Mouse (Mus musculus): Measurements from ENCODE around the gene Tmem179b.

The Tmem179b gene

DNA sequence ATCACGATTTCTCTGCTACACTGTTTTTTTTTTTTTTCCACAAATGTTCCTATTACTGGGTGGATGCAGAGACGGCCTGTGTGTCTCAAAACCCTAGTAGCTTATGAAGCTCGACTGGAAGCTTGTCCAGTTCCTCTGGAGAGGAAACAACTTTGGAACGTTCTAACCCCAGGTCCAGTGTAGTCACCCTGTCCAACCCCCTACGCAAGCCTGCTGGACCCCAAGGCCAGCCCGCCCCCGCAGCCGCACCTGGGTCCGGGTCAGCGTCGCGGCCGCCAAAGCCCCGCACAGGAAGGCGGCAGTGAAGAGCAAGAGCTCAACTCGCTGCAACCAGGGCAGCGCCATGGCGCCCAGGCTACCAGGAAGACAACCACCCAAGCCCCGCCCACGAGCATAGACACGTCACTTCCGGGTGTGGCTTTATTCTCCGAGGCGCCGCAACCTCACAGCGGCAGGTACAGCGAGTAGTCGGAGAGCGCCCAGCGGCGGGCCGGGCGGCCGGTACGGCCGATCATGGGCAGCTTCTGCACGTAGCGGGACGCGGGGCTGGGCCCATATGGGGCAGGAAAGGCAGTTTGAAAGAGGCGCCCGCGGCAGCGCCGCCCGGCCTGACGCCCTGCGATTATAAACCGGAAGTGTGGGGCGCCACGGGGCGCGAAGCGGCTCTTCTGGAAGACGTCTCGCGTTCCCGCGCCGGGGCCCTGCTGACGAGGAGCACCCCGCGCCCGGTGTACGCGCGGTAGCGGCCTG lies at the start of gene Tmem179b:
Gene Tmem179b, minus strand, starts transcription at position 382 of the 750 bp plus-strand sequence.
- peak; percentile 97 for DNase-seq (ENCODE audit: low spot score)

GRCm38 (mm10) chr19:8822696-8823095 lies 48.4 kb upstream of the Tmem179b start:
- DNase-seq (ENCODE audit: low spot score): no peak

DNA sequence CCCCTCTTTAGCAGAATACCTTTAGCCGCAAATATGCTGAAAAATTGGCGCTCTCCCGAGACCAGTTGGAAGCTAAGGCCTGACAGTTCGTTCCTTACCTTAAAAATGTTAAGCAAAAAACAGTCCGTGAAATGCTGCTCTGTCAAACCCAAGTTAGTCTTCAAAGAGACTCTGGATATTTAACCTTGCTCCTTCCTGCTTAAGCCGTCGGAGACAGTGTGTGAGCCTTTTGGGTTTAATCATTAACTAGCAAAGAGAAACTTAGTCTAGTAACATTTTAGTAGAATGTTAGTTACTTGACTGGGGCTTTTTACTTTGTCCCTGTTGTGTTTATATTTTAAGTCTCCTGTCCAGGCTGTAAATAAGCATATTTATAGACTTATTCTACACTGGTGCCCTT lies 46.9 kb upstream of the Tmem179b start:
- no peak for DNase-seq (ENCODE audit: low spot score)

DNA sequence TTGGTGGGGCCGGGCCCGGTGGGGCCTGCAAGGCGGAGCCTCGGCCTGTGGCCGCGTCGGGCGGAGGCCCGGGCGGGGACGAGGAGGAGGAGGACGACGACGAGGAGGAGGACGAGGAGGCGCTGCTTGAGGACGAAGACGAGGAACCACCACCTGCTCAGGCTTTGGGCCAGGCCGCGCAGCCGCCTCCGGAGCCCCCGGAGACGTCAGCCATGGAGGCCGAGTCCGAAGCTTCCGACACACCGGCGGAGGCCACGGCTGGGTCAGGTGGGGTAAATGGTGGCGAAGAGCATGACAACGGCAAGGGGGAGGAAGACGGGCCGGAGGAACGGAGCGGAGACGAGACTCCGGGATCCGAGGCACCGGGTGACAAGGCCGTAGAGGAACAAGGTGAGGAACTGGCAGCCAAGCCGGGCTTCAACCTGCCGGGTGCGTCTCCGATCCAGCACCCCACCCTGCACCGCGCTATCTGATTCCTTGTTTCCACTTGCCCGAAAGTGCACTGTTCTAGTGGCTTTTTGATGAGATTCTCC lies 46.2 kb upstream of the Tmem179b start:
- no peak for DNase-seq (ENCODE audit: low spot score)

DNA sequence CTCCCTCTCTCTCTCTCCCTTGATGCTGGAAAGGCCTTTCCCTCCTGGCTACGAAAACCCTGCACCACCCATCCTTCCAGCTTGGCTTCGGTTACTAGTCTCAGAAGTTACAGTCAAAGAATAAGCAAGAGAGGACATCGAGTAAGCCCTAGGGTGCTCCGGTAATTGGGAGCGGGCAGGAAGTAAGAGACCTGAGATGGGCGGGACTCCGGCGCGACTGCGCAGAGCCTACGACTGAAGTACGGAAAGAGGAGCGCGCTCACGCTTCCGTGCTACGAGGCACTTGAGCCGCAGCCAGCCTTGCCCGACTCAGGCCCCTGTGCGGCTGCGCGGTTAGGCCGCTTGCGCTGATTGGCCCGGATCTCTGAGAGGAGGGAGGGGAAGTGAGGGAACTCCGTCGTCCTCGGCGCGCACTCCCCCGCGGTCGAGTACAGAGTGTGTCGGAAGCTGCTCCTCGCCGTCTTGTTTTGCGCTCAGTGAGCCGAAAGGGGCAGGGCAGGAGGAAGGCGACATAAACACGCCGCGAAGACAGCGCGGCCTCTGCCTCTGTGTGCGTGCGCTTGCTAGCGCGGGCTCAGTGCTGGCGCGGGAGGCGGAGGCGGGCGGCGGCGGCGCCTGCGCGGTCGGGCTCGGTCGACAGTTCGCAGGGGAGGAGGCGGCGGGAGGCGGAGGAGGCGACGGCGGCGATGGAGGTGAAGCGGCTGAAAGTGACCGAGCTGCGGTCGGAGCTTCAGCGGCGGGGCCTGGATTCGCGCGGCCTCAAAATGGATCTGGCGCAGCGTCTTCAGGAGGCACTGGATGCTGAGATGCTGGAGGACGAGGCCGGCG lies 45.5 kb upstream of the Tmem179b start, which contains the start of gene Hnrnpul2:
Gene Hnrnpul2, plus strand, starts transcription at position 415 of the 828 bp plus-strand sequence.
- peak; percentile 100 for DNase-seq (ENCODE audit: low spot score)

DNA sequence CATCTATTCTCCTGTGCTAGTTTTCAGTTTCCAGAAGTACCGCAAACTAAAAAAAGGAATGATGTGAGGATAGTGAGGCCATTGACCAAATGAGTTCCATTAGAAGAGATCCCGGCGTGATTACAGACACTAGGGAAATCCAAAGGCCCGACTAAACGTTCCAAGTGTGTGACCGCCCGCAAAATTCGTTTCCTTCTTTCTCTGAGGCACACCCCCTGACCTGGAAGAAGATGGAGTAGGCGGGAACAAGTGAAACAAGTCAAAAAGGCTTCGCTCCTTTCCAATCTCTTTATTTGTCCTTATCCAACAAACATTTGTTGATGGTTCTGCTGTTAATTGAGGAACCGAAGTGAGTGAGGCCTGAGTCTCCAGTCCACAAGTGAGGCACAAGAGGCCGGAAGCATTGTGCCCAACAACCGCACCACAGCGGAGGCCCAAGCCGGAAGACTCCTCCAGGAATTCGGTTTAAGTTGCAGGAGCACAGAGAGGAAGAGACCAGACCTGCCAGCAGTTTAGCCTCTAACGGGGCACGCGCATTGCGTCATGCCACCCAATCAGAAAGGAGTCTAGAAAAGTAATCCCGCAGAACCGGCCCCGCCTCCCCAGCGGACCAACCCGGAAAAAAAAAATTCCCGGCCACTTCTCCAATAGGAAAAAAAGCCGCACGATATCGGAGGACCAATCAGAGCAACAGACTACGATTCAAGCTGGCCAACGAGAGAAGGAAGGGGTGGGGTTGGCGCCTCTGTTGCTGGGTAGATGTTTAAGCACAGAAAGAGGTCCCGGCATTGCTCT lies 44.7 kb upstream of the Tmem179b start, which contains the start of gene Ttc9c:
Gene Ttc9c, minus strand, starts transcription at position 533 of the 795 bp plus-strand sequence.
- DNase-seq (ENCODE audit: low spot score): peak; percentile 100

DNA sequence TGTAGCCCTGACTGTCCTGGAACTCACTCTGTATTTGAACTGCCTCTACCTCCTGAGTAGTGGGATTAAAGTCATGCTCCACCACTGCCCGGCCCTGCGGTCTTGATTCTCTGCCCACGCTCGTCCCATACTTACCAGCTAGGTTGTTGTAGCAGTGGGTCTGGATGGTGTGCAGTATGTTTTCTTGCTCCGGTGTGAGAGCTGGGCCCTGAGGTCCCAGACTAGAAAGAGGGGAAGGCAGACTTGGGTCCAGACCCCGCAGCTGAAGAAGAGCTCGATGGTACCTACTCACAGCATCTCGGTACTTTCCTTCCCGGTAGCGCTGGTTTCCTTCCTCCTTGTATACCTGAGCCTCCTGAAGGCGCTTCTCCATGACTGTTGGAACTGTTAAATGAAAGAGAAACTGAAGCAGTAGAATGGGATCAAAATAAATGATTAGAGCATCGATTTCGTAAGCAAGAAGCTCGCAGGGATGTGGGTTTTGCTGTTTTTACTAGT lies 44.1 kb upstream of the Tmem179b start:
- DNase-seq (ENCODE audit: low spot score): no peak

- DNase-seq (ENCODE audit: low spot score): no peak
These were observed 42.7 kb upstream of the Tmem179b start for GRCm38 (mm10) chr19:8817001-8817400.

GRCm38 (mm10) chr19:8815812-8816211 lies 41.5 kb upstream of the Tmem179b start:
- DNase-seq (ENCODE audit: low spot score): peak; percentile 55

- no peak for DNase-seq (ENCODE audit: low spot score)
These were observed 32.5 kb upstream of the Tmem179b start for GRCm38 (mm10) chr19:8806810-8807209.

- no peak for DNase-seq (ENCODE audit: low spot score)
These were observed 29.8 kb upstream of the Tmem179b start for GRCm38 (mm10) chr19:8803879-8804660.

GRCm38 (mm10) chr19:8803204-8803780 lies 29.0 kb upstream of the Tmem179b start:
- no peak for DNase-seq (ENCODE audit: low spot score)

DNA sequence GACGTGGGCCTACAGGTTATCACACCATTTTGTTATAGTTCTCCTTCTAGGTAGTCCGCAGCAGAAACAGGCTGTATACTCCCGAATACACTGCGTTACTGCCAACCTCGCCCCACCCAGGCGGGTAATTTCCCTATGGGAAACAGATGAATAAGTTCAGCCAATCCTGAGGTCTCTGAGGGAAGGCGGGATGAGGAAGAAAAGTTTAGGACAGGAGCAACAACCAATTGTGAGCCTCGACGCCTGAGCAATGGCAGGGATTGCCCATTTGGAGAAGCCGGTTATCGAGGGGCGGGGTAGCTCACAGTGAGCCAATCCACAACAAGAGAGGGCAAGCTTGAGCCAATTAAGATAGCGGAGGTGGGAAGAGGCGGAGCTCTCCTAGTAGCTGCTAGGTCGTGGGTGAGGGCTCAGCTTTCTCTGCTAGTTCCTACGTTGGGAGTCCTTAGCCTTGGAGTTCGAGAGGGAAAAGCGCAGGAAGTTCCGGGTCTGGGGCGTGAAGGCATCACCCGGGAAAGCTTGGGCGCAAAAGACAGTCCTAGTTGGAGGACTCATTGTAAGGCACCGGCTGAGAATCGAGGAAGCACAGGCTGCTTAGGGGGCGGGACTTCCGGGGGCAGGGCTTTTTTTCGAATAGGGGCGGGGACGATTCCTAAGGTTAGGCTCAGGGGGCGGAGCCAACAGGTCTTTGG lies 28.0 kb upstream of the Tmem179b start, which contains the start of gene Zbtb3:
Gene Zbtb3, plus strand, starts transcription at position 426 of the 692 bp plus-strand sequence.
- peak; percentile 100 for DNase-seq (ENCODE audit: low spot score)

GRCm38 (mm10) chr19:8798947-8799315 lies 24.7 kb upstream of the Tmem179b start:
- DNase-seq (ENCODE audit: low spot score): peak; percentile 31

DNA sequence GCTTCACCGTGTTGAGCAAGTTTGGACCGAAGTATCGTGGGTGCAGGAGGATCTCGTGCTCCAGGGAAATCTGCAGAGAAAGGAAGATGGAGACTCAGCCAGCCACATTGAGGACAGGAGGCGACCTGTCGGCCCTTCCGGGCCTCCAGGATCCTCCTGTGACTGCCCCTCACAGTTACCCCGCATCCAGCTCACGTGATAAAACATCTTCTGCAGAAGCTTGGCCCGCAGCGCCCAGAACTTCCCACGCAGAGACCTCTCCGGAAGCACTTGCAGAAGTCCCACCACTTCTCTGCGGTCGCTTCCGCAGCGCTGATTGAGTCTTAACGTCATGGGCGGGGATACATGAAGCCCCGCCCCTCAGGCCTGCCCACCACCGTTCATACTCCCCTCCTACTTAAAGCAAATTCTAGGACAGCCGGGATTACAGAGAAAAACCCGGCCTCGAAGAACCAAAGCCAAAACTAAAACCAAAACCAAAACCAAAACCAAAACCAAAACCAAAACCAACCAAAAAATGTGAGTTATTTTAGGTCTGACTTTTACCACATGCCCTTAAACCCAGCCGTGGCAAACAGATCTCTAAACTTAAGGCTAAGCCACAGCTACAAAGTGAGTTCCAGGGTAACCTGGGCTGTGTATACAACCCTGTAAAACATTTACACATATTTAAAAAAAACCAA lies 24.1 kb upstream of the Tmem179b start, which contains the start of gene Polr2g:
Gene Polr2g, minus strand, starts transcription at position 314 of the 683 bp plus-strand sequence.
- DNase-seq (ENCODE audit: low spot score): peak; percentile 97

DNA sequence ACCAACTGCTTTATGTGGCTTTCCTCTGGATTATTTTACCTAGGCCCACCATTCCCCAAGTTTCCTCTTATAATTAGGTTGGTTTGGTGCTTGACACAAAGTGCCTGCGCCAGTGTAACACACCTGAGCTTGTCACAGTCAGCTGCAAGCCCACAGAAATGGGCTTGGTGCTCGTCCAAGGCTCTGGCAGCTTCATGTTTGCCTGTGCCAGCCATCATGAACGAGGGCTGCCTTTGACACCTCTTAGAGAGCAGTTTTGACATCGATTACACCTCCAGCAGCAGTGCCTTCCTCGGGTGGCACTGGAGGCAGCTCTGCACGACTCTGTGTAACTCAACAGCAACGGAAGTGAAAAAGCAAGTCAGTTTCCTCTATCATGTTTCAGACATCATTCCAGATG lies 15.9 kb upstream of the Tmem179b start:
- no peak for DNase-seq (ENCODE audit: low spot score)

DNA sequence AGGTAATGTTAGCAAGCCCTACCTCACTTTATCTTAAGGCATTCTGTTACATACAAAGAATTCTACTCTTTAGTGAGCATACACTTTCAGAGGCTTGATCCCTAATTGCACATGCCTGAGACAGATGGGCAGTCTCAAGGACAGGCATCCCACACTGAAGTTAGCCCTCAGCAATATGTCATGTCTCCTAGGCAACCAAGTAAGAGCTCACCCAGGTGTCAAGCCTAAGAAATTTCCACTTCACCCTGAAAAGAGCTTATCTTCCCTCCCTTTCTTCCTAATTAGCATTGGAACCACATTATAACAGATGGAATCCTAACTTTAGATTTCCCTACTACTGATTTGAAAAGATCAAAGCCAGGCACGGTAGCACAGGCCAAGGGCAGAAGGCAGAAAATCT lies 14.9 kb upstream of the Tmem179b start:
- no peak for DNase-seq (ENCODE audit: low spot score)

GRCm38 (mm10) chr19:8788521-8788920 lies 14.3 kb upstream of the Tmem179b start:
- DNase-seq (ENCODE audit: low spot score): no peak
